In the genomic region with DNA sequence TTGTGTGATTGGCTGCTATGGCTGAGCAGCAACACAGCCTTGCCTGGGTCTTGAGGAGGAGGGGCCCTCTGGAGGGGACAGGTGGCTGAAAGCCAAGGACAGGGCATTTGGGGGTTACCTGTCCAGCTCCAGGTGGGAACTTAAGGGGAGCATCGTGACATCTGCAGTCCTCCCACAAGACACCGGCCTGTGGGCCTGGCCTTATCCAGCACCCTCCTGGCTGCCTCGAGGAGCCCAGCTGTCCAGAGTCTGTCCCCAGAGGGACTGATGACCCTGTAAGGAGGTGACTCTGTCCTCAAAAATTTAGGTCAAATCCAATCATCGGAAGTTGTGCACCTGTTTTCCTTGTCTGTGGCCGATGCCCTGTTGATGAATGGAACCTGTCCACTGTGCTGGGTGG, we compare ENCODE assay signal across 13 mouse cellular contexts.
"Had no signal": no experiment of that assay in that cellular context is flagged by ENCODE, and none has a peak within 500 bp of the region (broad histone marks: within the 10 kb centered on the region; RNA-seq: fewer than 3 reads in every experiment).

No protein-coding gene starts in this region.

- H3K9ac ChIP-seq: kidney, embryonic 15.5 days; limb, embryonic 15.5 days; liver, embryonic 12.5 days; lung, embryonic 14.5 days; midbrain, embryonic 15.5 days; neural tube, embryonic 13.5 days had no signal

- H3K4me2 ChIP-seq: kidney, embryonic 15.5 days; limb, embryonic 15.5 days; liver, embryonic 12.5 days; lung, embryonic 14.5 days; midbrain, embryonic 15.5 days; neural tube, embryonic 13.5 days had no signal

- DNase-seq: kidney, postnatal 14 days; lung, embryonic 14.5 days; lung, postnatal 10 days; lung, postnatal 4 days; retina, postnatal 1 day; right cerebral cortex, postnatal 25 days; thymus, postnatal 36 days had no signal

- H3K4me3 ChIP-seq: kidney, embryonic 15.5 days; limb, embryonic 15.5 days; liver, embryonic 12.5 days; midbrain, embryonic 10.5 days; midbrain, embryonic 15.5 days; neural tube, embryonic 13.5 days had no signal

- H3K36me3 ChIP-seq: kidney, embryonic 15.5 days; limb, embryonic 15.5 days; liver, embryonic 12.5 days; midbrain, embryonic 10.5 days; midbrain, embryonic 15.5 days; neural tube, embryonic 13.5 days had no signal

- H3K9me3 ChIP-seq: kidney, embryonic 15.5 days; limb, embryonic 15.5 days; liver, embryonic 12.5 days; midbrain, embryonic 10.5 days; midbrain, embryonic 15.5 days; neural tube, embryonic 13.5 days had no signal

- H3K27ac ChIP-seq: kidney, embryonic 15.5 days; limb, embryonic 15.5 days; liver, embryonic 12.5 days; midbrain, embryonic 10.5 days; midbrain, embryonic 15.5 days; neural tube, embryonic 13.5 days had no signal

- H3K27me3 ChIP-seq: midbrain, embryonic 15.5 days had no signal

- ATAC-seq: liver, embryonic 12.5 days; midbrain, embryonic 15.5 days had no signal
